Mouse (Mus musculus) adipocyte (in vitro differentiated cells): ENCODE measurements around the gene Spag17.

Experiments used
- DNase-seq: peaks from one replicate; pipeline ENCODE4 v3.0.0-alpha.2; 2016; ENCODE audit warnings: low spot score

Spag17 gene

GRCm38 (mm10) chr3:99965863-99966262 lies 80.7 kb downstream of the Spag17 start:
- DNase-seq = no peak

GRCm38 (mm10) chr3:99966285-99966684 lies 81.1 kb downstream of the Spag17 start:
- no peak for DNase-seq

GRCm38 (mm10) chr3:99970766-99971165 lies 85.6 kb downstream of the Spag17 start:
- DNase-seq = no peak

- no peak for DNase-seq
Observed at GRCm38 (mm10) chr3:99981046-99981445, 95.8 kb downstream of the Spag17 start.

GRCm38 (mm10) chr3:100004676-100005075 lies 119.5 kb downstream of the Spag17 start:
- DNase-seq = no peak

- DNase-seq = no peak
Observed at GRCm38 (mm10) chr3:100009807-100010206, 124.6 kb downstream of the Spag17 start.

- DNase-seq = no peak
Observed at GRCm38 (mm10) chr3:100014110-100014509, 128.9 kb downstream of the Spag17 start.

- DNase-seq = peak; percentile 23
Observed at GRCm38 (mm10) chr3:100031291-100031690, 146.1 kb downstream of the Spag17 start.

- no peak for DNase-seq
Observed at GRCm38 (mm10) chr3:100032969-100033368, 147.8 kb downstream of the Spag17 start.

GRCm38 (mm10) chr3:100034366-100034956 lies 149.3 kb downstream of the Spag17 start:
- no peak for DNase-seq

- DNase-seq = no peak
Observed at GRCm38 (mm10) chr3:100035097-100035496, 149.9 kb downstream of the Spag17 start.

- DNase-seq = no peak
Observed at GRCm38 (mm10) chr3:100036846-100037245, 151.6 kb downstream of the Spag17 start.

GRCm38 (mm10) chr3:100074406-100074805 lies 189.2 kb downstream of the Spag17 start:
- DNase-seq = no peak

- DNase-seq = no peak
Observed at GRCm38 (mm10) chr3:100102386-100103092, 217.3 kb downstream of the Spag17 start.

GRCm38 (mm10) chr3:100106736-100107135 lies 221.5 kb downstream of the Spag17 start:
- no peak for DNase-seq

GRCm38 (mm10) chr3:100118681-100119080 lies 233.5 kb downstream of the Spag17 start:
- DNase-seq = no peak

- DNase-seq = no peak
Observed at GRCm38 (mm10) chr3:100121961-100122360, 236.8 kb downstream of the Spag17 start.

- no peak for DNase-seq
Observed at GRCm38 (mm10) chr3:100122445-100122844, 237.2 kb downstream of the Spag17 start.

- DNase-seq = no peak
Observed at GRCm38 (mm10) chr3:100160682-100161445, 275.7 kb downstream of the Spag17 start.

GRCm38 (mm10) chr3:100161665-100162314 lies 276.6 kb downstream of the Spag17 start:
- no peak for DNase-seq

GRCm38 (mm10) chr3:100162315-100163105 lies 277.3 kb downstream of the Spag17 start, which contains the start of the genes Gdap2 and Wdr3:
Gene Gdap2 (plus strand): TSS chr3:100162381.
Gene Wdr3 (minus strand): TSS chr3:100162407.
- DNase-seq = peak; percentile 95
